Mouse (Mus musculus) left cerebral cortex, adult 9 months (tissue): Measurements from ENCODE around the gene 1700028P14Rik.
"Not testable (repeated sequence)": the region's sequence is repeated elsewhere in the genome, so short reads cannot be mapped to it uniquely, and the experiment has no call there.

ENCODE experiments used
- DNase-seq, 2 experiments: peaks; one replicate each; pipeline ENCODE4 v3.0.0; 2022; ENCODE audit warnings: low spot score in 2 of 2

The 1700028P14Rik gene

DNA sequence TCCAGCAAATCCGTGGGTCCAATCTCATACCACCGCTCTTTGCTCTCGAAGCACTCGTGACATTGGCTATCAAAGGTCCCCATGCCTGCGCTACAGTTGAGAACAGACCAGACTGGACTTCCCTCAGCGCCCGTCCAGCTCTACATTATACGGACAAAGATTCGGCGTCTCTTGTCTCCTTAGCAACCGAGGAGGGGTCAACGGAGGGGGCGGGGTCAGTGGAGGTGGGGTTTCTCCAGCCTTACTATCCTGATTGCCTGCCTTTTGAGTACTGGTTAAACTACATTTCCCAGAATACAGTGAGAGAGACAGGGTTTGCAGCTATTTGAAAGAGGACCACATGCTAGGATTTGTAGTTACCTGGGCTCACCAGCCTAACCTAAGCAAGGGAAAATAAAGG, at the start of gene 1700028P14Rik:
1700028P14Rik (minus strand) TSS at position 169 of the 400 bp plus-strand sequence.
- DNase-seq: peak in 1 of 2 experiments; percentile 38

- DNase-seq: no peak
Measured at GRCm38 (mm10) chr19:23699131-23699530, 46.5 kb upstream of the 1700028P14Rik start.

- DNase-seq: no peak
Measured at GRCm38 (mm10) chr19:23698366-23698765, 45.8 kb upstream of the 1700028P14Rik start.

- no peak for DNase-seq
Measured at GRCm38 (mm10) chr19:23697861-23698260, 45.2 kb upstream of the 1700028P14Rik start.

DNA sequence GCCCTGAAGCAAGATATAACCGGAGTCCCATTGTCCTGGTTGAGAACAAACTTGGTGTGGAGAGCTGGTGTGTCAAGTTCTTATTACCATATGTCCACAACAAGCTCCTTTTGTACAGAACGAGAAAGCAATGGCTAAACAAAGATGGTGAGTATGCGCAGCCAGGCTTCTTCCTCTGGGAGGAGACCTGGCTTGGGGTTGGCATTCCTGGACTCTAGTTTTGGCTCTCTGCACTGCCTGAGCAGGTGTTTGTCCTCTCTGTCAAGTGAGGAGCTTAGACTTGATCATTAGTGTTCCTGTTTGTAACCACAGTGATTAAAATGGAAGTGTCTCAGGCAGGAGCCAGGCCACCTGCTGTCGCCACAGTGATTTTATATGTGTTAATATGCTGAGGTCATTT, 41.7 kb upstream of the 1700028P14Rik start:
- DNase-seq: no peak

DNA sequence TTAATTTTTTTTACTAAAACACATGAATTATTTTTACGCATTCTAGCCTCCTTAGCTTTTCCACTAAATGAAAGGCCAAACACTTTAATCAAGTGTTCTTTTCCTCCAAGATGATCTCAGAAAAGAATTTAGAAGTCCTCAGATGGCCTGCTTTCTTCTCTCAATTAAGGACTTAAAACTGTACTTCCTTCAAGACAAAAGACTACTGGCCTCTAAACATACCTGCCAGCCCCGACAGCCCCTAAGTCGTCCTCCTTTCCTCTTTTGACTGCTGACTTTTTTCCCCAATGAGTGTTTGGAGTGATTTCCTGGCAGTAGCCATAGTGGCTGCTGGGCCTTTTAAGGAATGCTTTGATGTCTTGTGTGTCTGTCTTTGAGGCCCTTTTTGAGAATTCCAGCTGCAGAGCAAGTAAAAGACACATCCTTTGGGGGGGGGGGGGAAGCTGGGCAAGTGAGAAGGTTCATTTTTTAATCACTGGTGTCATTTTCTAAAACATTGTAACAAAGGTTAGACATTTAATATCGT, 35.9 kb upstream of the 1700028P14Rik start:
- DNase-seq: no peak

DNA sequence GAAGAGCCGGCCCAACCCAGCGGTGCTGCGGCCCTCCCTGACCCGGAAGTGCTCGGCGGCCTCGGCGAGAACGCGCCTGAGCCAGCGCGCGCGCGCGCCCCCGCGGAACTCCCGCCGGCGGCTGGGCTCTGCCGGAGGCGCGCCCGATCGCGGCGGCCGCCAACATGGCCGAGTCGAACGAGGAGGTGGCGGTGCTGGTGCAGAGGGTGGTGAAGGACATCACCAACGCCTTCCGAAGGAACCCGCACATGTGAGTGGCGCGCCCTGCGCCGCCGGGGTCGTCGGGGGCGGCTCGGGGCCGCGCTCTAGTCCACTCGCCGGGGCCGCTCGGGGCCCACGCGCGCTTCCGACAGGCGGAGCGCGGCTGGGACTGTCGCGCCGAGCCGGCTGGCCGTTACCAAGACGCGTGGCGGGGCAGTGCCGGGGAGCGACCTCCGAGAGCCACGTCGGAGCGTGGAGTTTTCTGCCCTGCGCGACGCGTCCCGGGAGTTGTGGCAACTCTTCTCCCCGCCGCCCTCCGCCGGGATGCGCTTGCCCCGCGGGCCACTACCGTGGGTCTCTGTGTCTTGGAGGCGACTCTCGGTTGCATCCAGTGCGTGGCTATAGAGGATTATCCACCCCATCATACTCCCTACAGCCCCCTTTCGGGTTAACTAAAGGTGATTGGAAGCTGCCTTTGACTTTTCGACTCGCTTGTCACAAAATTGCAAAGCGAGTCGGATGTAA, 34.8 kb upstream of the 1700028P14Rik start, which contains the start of gene Ptar1:
Ptar1 (plus strand) TSS at position 134 of the 726 bp plus-strand sequence.
- peak; percentile 48 to 80 for DNase-seq

- DNase-seq: no peak
Measured at GRCm38 (mm10) chr19:23686962-23687295, 34.3 kb upstream of the 1700028P14Rik start.

- not testable (repeated sequence) for DNase-seq
Measured at GRCm38 (mm10) chr19:23675656-23676055, 23.0 kb upstream of the 1700028P14Rik start.

- DNase-seq: no peak
Measured at GRCm38 (mm10) chr19:23673021-23673420, 20.4 kb upstream of the 1700028P14Rik start.

- no peak for DNase-seq
Measured at GRCm38 (mm10) chr19:23668142-23668655, 15.6 kb upstream of the 1700028P14Rik start.

GRCm38 (mm10) chr19:23664083-23664482, 11.5 kb upstream of the 1700028P14Rik start:
- DNase-seq: no peak

DNA sequence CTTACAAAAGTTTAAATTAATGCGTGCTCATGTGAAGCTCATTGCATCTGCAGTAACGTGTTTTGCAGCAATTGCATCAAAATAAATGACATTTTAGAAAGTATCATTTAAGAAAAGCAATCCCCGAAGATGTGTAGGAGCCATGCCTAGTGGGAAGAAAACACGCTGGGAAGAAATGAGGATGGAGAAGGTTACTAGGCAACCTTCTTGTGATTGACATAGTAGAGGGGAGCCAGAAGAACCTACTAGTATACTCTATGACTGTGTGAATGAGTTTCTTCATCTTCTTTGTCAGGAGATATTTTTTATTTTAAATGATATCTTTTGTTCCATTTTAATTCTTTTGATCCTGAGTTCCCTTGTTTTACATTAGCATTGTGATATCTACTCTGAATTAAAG, 5.7 kb upstream of the 1700028P14Rik start:
- no peak for DNase-seq

DNA sequence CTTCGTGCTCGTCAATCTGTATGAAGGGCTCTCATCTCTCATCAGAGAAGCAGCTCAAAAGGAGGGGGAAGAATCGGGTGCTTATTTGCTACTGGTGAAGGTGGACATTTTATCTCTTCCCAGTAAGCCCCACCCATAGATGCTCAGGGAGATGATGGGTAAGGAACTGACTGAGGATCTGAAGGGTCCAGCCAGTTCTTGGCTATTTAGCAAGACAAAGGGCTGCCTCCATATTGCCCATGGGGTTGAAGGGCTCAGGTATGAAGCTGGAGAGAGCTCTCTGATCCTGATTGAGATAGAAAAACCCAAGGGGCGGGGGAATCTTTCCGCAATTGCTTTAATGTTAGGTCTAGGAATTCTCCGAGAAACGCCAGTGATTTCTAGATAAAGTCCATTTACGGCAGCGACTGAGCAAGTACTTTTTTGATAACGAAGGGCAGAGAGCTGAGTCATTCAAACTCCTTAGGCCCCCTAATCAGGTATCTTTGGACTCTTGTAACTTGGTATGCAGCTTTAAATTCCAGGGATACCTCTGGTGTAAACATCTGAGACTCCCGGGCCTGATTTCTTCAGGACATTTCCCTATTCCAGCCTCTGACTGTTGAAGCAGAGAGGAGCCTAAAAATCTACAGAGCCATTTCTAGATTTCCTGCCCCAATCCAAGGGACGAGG, 4.8 kb upstream of the 1700028P14Rik start:
- DNase-seq: no peak

DNA sequence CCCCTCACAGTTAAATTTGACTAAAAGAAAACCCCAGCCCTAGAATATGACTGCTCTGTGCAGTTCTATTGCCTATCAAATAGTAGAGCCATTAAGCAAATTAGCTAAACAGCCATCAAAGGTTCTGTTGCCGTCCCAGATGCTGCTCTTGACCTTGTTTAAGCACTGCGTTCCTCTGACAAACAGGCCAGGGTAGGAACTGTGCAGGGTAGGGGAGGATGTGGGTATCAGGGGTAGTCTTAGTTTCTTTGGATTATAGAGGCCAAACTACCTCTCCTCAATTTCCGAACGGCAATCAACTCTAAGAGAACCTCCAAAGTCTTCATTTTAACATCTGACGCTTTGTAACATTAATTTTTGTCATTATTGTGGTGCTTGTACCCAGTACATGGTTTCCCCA, 542 bp upstream of the 1700028P14Rik start:
- no peak for DNase-seq

DNA sequence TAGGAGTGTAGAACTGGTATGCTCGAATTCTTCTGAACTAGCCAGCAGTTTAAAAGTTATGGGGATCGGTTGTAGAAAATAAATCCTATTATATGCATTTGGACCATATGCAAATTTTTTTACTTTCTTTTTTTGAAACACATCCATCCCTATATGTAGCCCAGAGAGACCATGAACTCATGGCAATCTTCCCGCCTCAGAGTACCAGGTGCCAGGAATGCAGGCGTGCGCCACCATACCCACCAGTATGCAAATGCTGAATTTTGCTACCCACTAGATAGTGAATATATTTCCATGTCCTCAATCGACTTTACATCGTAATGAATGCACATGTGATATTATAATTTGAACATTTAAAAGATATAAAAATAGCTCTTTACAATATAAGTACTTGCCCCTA, 5.3 kb downstream of the 1700028P14Rik start:
- DNase-seq: peak in 1 of 2 experiments; percentile 29

DNA sequence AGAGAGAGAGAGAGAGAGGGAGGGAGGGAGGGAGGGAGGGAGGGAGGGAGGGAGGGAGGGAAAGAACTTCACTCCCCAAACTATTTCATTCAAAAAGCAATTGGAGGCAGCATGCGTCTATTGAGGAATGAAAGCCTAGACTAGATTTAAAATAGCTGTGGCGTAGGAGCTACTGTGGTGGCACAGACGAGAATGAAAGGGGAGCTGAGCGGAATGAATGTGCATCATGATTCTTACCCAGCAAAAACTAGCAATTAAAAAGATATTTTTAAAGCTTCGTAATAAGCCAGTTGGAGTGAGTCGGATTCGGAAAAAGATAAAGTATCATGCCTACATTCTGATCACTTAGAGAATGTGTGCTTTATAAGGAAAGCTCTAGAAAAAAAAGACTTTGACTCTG, 7.3 kb downstream of the 1700028P14Rik start:
- peak; percentile 51 to 59 for DNase-seq

GRCm38 (mm10) chr19:23643819-23644218, 8.8 kb downstream of the 1700028P14Rik start:
- no peak for DNase-seq

DNA sequence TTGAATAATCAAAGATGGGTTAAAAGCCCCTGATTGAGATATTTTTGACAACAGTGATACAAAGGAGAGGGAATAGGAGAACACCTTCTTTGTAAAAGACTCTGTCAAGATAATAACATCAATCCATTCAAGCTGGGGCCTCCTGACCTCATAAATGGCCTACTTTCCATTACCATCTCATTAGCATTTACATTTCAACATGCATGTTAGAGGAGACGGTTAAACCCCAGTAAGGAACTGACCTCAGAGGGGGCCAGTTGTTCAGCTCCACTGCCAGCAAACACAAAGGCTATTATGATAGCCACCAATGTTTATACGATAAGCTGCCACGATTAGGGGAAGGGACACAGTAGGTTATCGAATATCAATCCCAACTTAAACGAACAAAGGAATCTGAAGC, 15.8 kb downstream of the 1700028P14Rik start:
- DNase-seq: no peak

DNA sequence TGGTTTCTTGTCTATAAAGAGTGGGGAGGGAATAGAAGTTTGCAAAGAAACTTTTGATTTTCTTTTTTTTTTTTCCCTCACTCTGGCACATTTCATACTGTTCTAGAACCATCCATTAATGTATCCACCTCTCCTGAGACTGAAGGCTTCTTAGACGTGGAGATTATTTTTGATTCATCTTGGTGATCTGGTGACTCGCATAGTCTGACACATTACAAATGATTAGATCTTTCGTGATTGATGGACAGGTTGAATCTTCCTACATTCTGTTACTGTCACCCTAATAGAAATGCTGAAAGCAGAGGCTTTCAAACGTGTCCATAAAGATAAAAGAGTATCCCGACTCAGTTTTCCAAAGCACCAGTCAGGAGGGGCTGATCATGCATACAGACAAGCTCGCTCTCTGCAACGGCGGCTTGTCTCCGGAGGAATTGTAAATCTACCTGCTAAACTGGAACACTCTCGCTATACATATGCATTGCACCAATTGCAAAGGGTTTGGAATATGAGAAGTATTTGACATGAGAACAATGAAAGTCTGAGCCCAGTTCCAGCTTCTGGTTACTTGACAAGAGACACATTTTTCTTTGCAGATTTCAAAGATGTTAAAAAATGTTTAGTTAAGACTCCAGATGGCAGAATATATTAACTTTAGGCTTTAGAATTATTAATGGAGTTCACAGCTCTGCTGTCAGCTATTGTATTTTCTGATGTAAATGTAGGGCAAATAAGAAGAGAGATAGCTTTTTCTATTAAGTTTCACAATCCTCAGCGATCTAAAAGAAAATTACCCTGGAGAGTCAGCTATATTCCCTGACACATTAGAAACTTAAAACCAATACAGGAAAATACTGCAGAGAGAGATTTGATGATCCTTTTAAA, 20.8 kb downstream of the 1700028P14Rik start:
- DNase-seq: no peak

DNA sequence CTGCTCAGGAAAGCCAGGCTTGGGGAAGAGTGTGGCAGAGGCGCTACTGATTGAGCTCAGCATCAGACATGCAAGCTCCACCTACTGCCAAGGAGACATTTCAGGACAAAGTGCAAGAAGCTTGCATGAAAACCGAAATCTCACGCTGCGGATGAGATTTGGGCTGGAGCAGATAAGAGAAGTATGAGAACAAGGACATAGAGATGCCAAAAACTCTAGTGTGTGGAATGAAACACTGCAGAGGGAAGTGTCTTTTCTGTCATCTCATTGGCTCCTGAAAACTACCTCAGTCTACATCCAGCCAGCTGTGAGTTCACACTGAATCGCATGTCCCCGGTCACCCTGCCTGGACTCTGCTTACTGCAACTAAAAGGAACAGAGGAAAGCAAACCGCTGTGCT, 38.3 kb downstream of the 1700028P14Rik start:
- no peak for DNase-seq

DNA sequence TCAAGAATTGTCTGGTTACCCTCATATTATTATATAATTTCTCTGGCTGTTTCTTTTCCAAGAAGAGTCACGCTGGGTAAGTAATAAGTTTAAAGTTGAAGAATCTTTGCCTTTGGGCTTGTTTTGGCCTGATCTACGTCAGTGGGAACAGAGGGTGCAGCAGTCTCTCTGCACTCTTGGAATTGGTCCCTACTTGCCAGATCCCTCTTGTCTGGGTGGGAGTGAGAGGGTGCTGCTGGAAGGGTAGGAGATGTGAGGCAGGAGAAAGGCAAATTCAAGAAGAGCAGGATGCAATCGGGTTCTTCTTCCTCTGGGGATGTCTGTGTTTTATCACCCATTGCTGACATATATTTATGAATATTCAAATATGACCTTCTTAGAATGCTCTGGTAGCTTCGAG, 42.9 kb downstream of the 1700028P14Rik start:
- DNase-seq: peak in 1 of 2 experiments; percentile 18
